Mouse (Mus musculus) embryonic facial prominence, embryonic 13.5 days (tissue): ENCODE results near the gene E330014E10Rik. TPM values are rescaled to one million over a fixed set of nuclear protein-coding genes. Genes with fewer than 3 reads are reported as not detected.
"Not testable (repeated sequence)": the region's sequence is repeated elsewhere in the genome, so short reads cannot be mapped to it uniquely, and the experiment has no call there.

Experiments used
- ATAC-seq: fragments of 200-750 bp; cut with Nextera tagmentation; 2 replicates; pipeline ENCODE4 v1.8.0; 2017; ENCODE audit warnings: low read depth; ENCODE audit not compliant: insufficient number of reproducible peaks, insufficient read depth, low FRiP score, low TSS enrichment
- H3K27ac ChIP-seq: fragments of 300-500 bp; sonication (generic); 2 replicates; pipeline ENCODE4 v1.5.1; 2015; ENCODE audit warnings: moderate library complexity, mild to moderate bottlenecking, inconsistent platforms
- H3K27me3 ChIP-seq: fragments of 300-500 bp; sonication (generic); 2 replicates; pipeline ENCODE4 v1.6.1; 2015; ENCODE audit warnings: mild to moderate bottlenecking, inconsistent platforms
- H3K36me3 ChIP-seq: fragments of 300-500 bp; sonication (generic); 2 replicates; pipeline ENCODE4 v1.6.1; 2015; ENCODE audit warnings: mild to moderate bottlenecking, inconsistent platforms
- H3K4me1 ChIP-seq: fragments of 300-500 bp; sonication (generic); 2 replicates; pipeline ENCODE4 v1.6.1; 2015; ENCODE audit warnings: inconsistent platforms
- H3K4me2 ChIP-seq: fragments of 300-500 bp; sonication (generic); 2 replicates; pipeline ENCODE4 v1.6.1; 2015; ENCODE audit warnings: moderate library complexity, mild to moderate bottlenecking, inconsistent platforms
- H3K4me3 ChIP-seq: fragments of 300-500 bp; sonication (generic); 2 replicates; pipeline ENCODE4 v1.5.1; 2015; ENCODE audit warnings: mild to moderate bottlenecking, inconsistent platforms
- H3K9ac ChIP-seq: fragments of 300-500 bp; sonication (generic); 2 replicates; pipeline ENCODE4 v1.6.1; 2015; ENCODE audit warnings: mild to moderate bottlenecking, inconsistent platforms
- H3K9me3 ChIP-seq: fragments of 300-500 bp; sonication (generic); 2 replicates; pipeline ENCODE4 v1.6.1; 2016; ENCODE audit warnings: inconsistent platforms
- WGBS: fragments of 180-500 bp; shearing (Covaris S2); methylation state at CpG from one replicate; pipeline ENCODE4 v1.1.7; 2015; ENCODE audit warnings: mixed read lengths; 5-methylcytosine and 5-hydroxymethylcytosine counted together
- polyA plus RNA-seq: library from polyadenylated mRNA; unstranded; fragments of >200 nt; fragmentation: Nextera tagmentation; extraction: Ambion mirVana; gene quantifications from 2 replicates; pipeline ENCODE4 v1.2.1, GENCODE M21; 2015

The E330014E10Rik gene
- not detected in 2 replicates for polyA plus RNA-seq

GRCm38 (mm10) chr5:95775690-95776089 lies at the start of gene E330014E10Rik:
TSS of gene E330014E10Rik (plus strand) at chr5:95775990.
- not testable (repeated sequence) for H3K9me3 ChIP-seq, H3K36me3 ChIP-seq, H3K9ac ChIP-seq, H3K4me3 ChIP-seq, ATAC-seq, H3K4me1 ChIP-seq, H3K27ac ChIP-seq, H3K4me2 ChIP-seq, H3K27me3 ChIP-seq
- no CpG with 5 or more reads among the region's 2 CpGs for WGBS

DNA sequence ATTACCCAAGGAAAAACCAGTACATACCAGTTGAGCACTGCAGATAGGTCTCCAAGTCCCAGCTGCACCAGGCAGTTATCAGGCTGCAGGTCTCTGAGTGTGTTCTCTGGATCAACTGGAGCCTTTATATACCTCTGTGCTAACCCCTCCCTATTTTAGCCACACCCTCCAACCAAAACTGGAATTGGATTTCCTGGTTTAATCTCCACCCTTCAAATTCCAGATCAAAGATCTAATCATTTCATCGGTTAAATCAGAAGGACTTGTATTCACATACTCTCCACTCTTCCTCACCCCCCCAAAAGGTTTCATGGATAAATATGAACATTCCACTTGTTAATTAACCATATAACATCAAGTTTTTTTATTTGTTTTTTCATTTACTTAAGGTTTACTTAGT lies 39.7 kb upstream of the E330014E10Rik start, which contains the start of gene Gm7978:
TSS of gene Gm7978 (minus strand) at position 101 of the 400 bp plus-strand sequence.
- H3K4me1 ChIP-seq, H3K27ac ChIP-seq, H3K9ac ChIP-seq, H3K9me3 ChIP-seq, H3K27me3 ChIP-seq, H3K4me2 ChIP-seq, H3K36me3 ChIP-seq, H3K4me3 ChIP-seq, ATAC-seq: not testable (repeated sequence)
- no CpG with 5 or more reads among the region's 1 CpGs for WGBS

GRCm38 (mm10) chr5:95741714-95742113 lies 34.1 kb upstream of the E330014E10Rik start, which contains the start of gene Gm7982:
TSS of gene Gm7982 (plus strand) at chr5:95742014.
- H3K36me3 ChIP-seq, H3K9me3 ChIP-seq: not testable (repeated sequence)
- no CpG with 5 or more reads among the region's 3 CpGs for WGBS

GRCm38 (mm10) chr5:95810841-95811240 lies 35.1 kb downstream of the E330014E10Rik start:
- not testable (repeated sequence) for H3K9ac ChIP-seq, H3K27me3 ChIP-seq, ATAC-seq, H3K36me3 ChIP-seq, H3K4me3 ChIP-seq, H3K27ac ChIP-seq, H3K4me2 ChIP-seq, H3K9me3 ChIP-seq, H3K4me1 ChIP-seq
- WGBS: 66% methylated on average over 2 of the region's 2 CpGs

More at GRCm38 (mm10) chr5:95741714-95742113, 34.1 kb upstream of the E330014E10Rik start, which contains the start of gene Gm7982:
- not testable (repeated sequence) for H3K9ac ChIP-seq, H3K4me2 ChIP-seq, H3K27ac ChIP-seq, H3K4me1 ChIP-seq, H3K4me3 ChIP-seq, ATAC-seq, H3K27me3 ChIP-seq

DNA sequence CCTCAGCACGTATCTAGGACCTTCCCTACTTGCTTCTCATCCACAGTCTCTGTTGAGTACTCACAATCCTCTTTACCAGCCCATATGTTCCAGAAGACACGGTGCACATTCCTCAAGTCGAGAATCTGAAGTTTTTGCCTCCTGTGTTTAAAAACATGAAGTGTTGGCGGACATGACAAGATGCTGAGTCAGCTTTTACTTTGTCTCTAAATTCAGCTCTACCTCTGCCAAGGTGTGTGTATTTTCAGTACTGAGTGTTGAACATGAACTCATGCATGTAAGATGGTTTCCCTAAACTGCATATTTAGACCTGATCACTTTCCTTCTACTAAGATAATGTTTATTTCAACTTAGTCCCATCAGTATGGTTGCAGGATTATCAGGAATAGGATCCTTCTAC lies 60.8 kb downstream of the E330014E10Rik start:
- 73% methylated on average over 4 of the region's 4 CpGs for WGBS
- H3K9ac ChIP-seq: no peak overlapping the region
- ATAC-seq: no peak
- no peaks in the 10 kb centered on the region for H3K27me3 ChIP-seq
- H3K4me2 ChIP-seq: no peak overlapping the region
- no peak overlapping the region for H3K4me3 ChIP-seq
- H3K9me3 ChIP-seq: 0 out of 2 replicates have a peak, but pooled peaks cover 3% of the 10 kb centered on the region
- H3K36me3 ChIP-seq: no peaks in the 10 kb centered on the region
- no peak overlapping the region for H3K27ac ChIP-seq
- no peaks in the 10 kb centered on the region for H3K4me1 ChIP-seq

DNA sequence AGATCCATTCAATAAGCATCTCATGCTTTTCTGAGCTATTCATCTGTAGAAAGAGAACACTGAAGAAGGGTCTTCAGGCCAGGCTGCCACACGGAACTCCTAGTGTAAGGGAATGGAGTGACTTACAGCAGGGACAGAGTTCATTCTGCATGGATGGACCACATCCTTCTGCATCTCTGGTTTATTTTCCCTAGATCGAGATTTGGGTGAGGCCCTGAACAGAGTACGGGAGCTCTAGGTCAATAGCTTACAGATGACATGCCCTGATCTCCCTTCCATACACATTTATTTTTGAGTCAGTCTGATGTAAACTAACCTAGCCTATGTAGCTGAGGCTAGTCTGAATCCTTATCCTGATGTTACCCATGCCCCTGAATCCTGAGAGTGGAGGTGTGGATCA lies 78.2 kb downstream of the E330014E10Rik start:
- no peak for ATAC-seq
- Histone ChIP-seq H3K4me1 (no peaks in the 10 kb centered on the region), H3K27me3 (no peaks in the 10 kb centered on the region), H3K4me2 (no peak overlapping the region), H3K9me3 (no peaks in the 10 kb centered on the region), H3K4me3 (no peak overlapping the region), H3K36me3 (no peaks in the 10 kb centered on the region), H3K9ac (no peak overlapping the region), H3K27ac (no peak overlapping the region)
- 89% methylated on average over 3 of the region's 3 CpGs for WGBS

Other genes starting within 250 kb of the E330014E10Rik start
- not detected in 2 replicates for gene Gm7971, start 181.1 kb upstream of the E330014E10Rik start, polyA plus RNA-seq
- not detected in 2 replicates for gene Gm7978, start 39.8 kb upstream of the E330014E10Rik start, polyA plus RNA-seq
- not detected in 2 replicates for gene Gm7982, start 34.0 kb upstream of the E330014E10Rik start, polyA plus RNA-seq
- 0.92 and 1.4 TPM in 2 replicates for gene Cxcl13, start 181.0 kb downstream of the E330014E10Rik start, polyA plus RNA-seq